Mouse (Mus musculus): Measurements from ENCODE around the gene H1foo.

Gene H1foo

GRCm38 (mm10) chr6:115961743-115962142 is 17.0 kb downstream of the H1foo start:
- DNase-seq (ENCODE audit: extremely low spot score, low read depth, low spot score): no peak

- no peak for DNase-seq (ENCODE audit: extremely low spot score, low read depth, low spot score)
These were observed 17.8 kb downstream of the H1foo start for GRCm38 (mm10) chr6:115962439-115963085.

- DNase-seq (ENCODE audit: extremely low spot score, low read depth, low spot score): no peak
These were observed 18.9 kb downstream of the H1foo start for GRCm38 (mm10) chr6:115963656-115964055.

- no peak for DNase-seq (ENCODE audit: extremely low spot score, low read depth, low spot score)
These were observed 21.7 kb downstream of the H1foo start for GRCm38 (mm10) chr6:115966227-115966966.

- no peak for DNase-seq (ENCODE audit: extremely low spot score, low read depth, low spot score)
These were observed 22.6 kb downstream of the H1foo start for GRCm38 (mm10) chr6:115967291-115967880.

- DNase-seq (ENCODE audit: extremely low spot score, low read depth, low spot score): no peak
These were observed 23.3 kb downstream of the H1foo start for GRCm38 (mm10) chr6:115968086-115968485.

GRCm38 (mm10) chr6:115968700-115969099 is 24.0 kb downstream of the H1foo start:
- no peak for DNase-seq (ENCODE audit: extremely low spot score, low read depth, low spot score)

- no peak for DNase-seq (ENCODE audit: extremely low spot score, low read depth, low spot score)
These were observed 24.4 kb downstream of the H1foo start for GRCm38 (mm10) chr6:115969103-115969502.

- DNase-seq (ENCODE audit: extremely low spot score, low read depth, low spot score): no peak
These were observed 25.2 kb downstream of the H1foo start for GRCm38 (mm10) chr6:115969952-115970351.

GRCm38 (mm10) chr6:115971273-115972060 is 26.7 kb downstream of the H1foo start:
- DNase-seq (ENCODE audit: extremely low spot score, low read depth, low spot score): no peak

GRCm38 (mm10) chr6:115972083-115972764 is 27.5 kb downstream of the H1foo start:
- no peak for DNase-seq (ENCODE audit: extremely low spot score, low read depth, low spot score)

- no peak for DNase-seq (ENCODE audit: extremely low spot score, low read depth, low spot score)
These were observed 28.6 kb downstream of the H1foo start for GRCm38 (mm10) chr6:115973139-115973875.

- no peak for DNase-seq (ENCODE audit: extremely low spot score, low read depth, low spot score)
These were observed 29.3 kb downstream of the H1foo start for GRCm38 (mm10) chr6:115973881-115974662.

GRCm38 (mm10) chr6:115975606-115976005 is 30.9 kb downstream of the H1foo start:
- no peak for DNase-seq (ENCODE audit: extremely low spot score, low read depth, low spot score)

GRCm38 (mm10) chr6:115977810-115978209 is 33.1 kb downstream of the H1foo start:
- no peak for DNase-seq (ENCODE audit: extremely low spot score, low read depth, low spot score)

GRCm38 (mm10) chr6:115978596-115978995 is 33.9 kb downstream of the H1foo start:
- no peak for DNase-seq (ENCODE audit: extremely low spot score, low read depth, low spot score)

- DNase-seq (ENCODE audit: extremely low spot score, low read depth, low spot score): no peak
These were observed 38.2 kb downstream of the H1foo start for GRCm38 (mm10) chr6:115982889-115983288.

GRCm38 (mm10) chr6:115983306-115984038 is 38.7 kb downstream of the H1foo start:
- no peak for DNase-seq (ENCODE audit: extremely low spot score, low read depth, low spot score)

GRCm38 (mm10) chr6:115984580-115984979 is 39.8 kb downstream of the H1foo start:
- DNase-seq (ENCODE audit: extremely low spot score, low read depth, low spot score): no peak
